Mouse (Mus musculus) MEL (cell line): Measurements from ENCODE around the gene Usp28. TPM values are rescaled to one million over a fixed set of nuclear protein-coding genes. Genes with fewer than 3 reads are reported as not detected.

Experiments used
- DNase-seq: peaks from one replicate; pipeline ENCODE4 v3.0.0; 2011; ENCODE audit warnings: low read depth, low spot score
- H3K27ac ChIP-seq: 2 replicates; pipeline ENCODE4 v1.5.1; 2012; ENCODE audit warnings: low read depth, mild to moderate bottlenecking, control low read depth, low read length, moderate library complexity; ENCODE audit not compliant: control insufficient read depth
- H3K27me3 ChIP-seq, 2 experiments: fragments of 150-350 bp in 1 of 2; sonication (generic) in 1 of 2; 2 replicates each; pipeline ENCODE4 v1.6.1; 2012; ENCODE audit warnings: low read length in 2 of 2, mild to moderate bottlenecking in 2 of 2, improper control_type of control experiment in 1 of 2, moderate library complexity in 1 of 2; ENCODE audit not compliant: insufficient read depth in 2 of 2, control insufficient read depth in 1 of 2
- H3K36me3 ChIP-seq, 2 experiments: 2 replicates each; pipeline ENCODE4 v1.6.1; 2012 to 2014; ENCODE audit warnings: low read length in 2 of 2, improper control_type of control experiment in 1 of 2, inconsistent platforms in 1 of 2, mild to moderate bottlenecking in 1 of 2; ENCODE audit not compliant: insufficient read depth in 2 of 2, control insufficient read depth in 1 of 2
- H3K4me1 ChIP-seq, 2 experiments: fragments of 150-350 bp in 1 of 2; sonication (generic) in 1 of 2; 2 replicates each; pipeline ENCODE4 v1.6.1; 2012; ENCODE audit warnings: low read length in 2 of 2, improper control_type of control experiment in 1 of 2, mild to moderate bottlenecking in 1 of 2; ENCODE audit not compliant: insufficient read depth in 2 of 2, control insufficient read depth in 1 of 2
- H3K4me3 ChIP-seq, 2 experiments: fragments of 150-350 bp in 1 of 2; sonication (generic) in 1 of 2; 2 replicates each; pipeline ENCODE4 v1.5.1; 2012; ENCODE audit warnings: low read depth in 2 of 2, low read length in 2 of 2, mild to moderate bottlenecking in 2 of 2, moderate library complexity in 2 of 2, control low read depth in 1 of 2, improper control_type of control experiment in 1 of 2; ENCODE audit not compliant: control insufficient read depth in 1 of 2, insufficient read depth in 1 of 2
- H3K79me2 ChIP-seq: 2 replicates; pipeline ENCODE4 v1.6.1; 2012; ENCODE audit warnings: mild to moderate bottlenecking, low read length, moderate library complexity; ENCODE audit not compliant: control insufficient read depth, poor library complexity, insufficient read depth
- H3K9ac ChIP-seq: 2 replicates; pipeline ENCODE4 v1.6.1; 2012; ENCODE audit warnings: low read depth, mild to moderate bottlenecking, control low read depth, low read length, moderate library complexity; ENCODE audit not compliant: control insufficient read depth, poor library complexity, severe bottlenecking
- H3K9me3 ChIP-seq: fragments of 150-350 bp; sonication (generic); replicated peaks from 2 replicates; pipeline ENCODE4 v1.6.1; 2012; ENCODE audit warnings: mild to moderate bottlenecking, low read length, improper control_type of control experiment, moderate library complexity; ENCODE audit not compliant: insufficient read depth
- BHLHE40 ChIP-seq: IDR thresholded peaks from 2 replicates; pipeline ENCODE4 v1.6.1; 2012; ENCODE audit warnings: low read depth, mild to moderate bottlenecking, inconsistent platforms, low read length, improper control_type of control experiment, borderline replicate concordance
- CHD1 ChIP-seq: IDR thresholded peaks from 2 replicates; pipeline ENCODE4 v1.6.1; 2012; ENCODE audit warnings: low read depth, mild to moderate bottlenecking, inconsistent platforms, low read length, improper control_type of control experiment
- CHD2 ChIP-seq: IDR thresholded peaks from 2 replicates; pipeline ENCODE4 v1.6.1; 2011; ENCODE audit warnings: low read length, improper control_type of control experiment
- CTCF ChIP-seq, 3 experiments: IDR thresholded peaks in 2 of 3; conservative IDR thresholded peaks in 1 of 3; 2 replicates each; pipeline ENCODE4 v1.5.1; 2011 to 2012; ENCODE audit warnings: low read length in 3 of 3, low read depth in 2 of 3, mild to moderate bottlenecking in 2 of 3, improper control_type of control experiment in 1 of 3, inconsistent platforms in 1 of 3, mixed read lengths in 1 of 3, moderate library complexity in 1 of 3; ENCODE audit not compliant: control insufficient read depth in 1 of 3, insufficient read depth in 1 of 3, poor library complexity in 1 of 3, severe bottlenecking in 1 of 3
- ELF1 ChIP-seq: IDR thresholded peaks from 2 replicates; pipeline ENCODE4 v1.6.1; 2014; ENCODE audit warnings: low read depth, mild to moderate bottlenecking, inconsistent platforms, low read length, improper control_type of control experiment, moderate library complexity
- EP300 ChIP-seq, 2 experiments: IDR thresholded peaks; 2 replicates each; pipeline ENCODE4 v1.6.1; 2011; ENCODE audit warnings: improper control_type of control experiment in 2 of 2, low read length in 2 of 2, low read depth in 1 of 2, mild to moderate bottlenecking in 1 of 2
- ETS1 ChIP-seq: IDR thresholded peaks from 2 replicates; pipeline ENCODE4 v1.6.1; 2012; ENCODE audit warnings: low read depth, mild to moderate bottlenecking, inconsistent platforms, low read length, improper control_type of control experiment, moderate library complexity
- GABPA ChIP-seq: IDR thresholded peaks from 2 replicates; pipeline ENCODE4 v1.6.1; 2012; ENCODE audit warnings: low read depth, mild to moderate bottlenecking, inconsistent platforms, low read length, improper control_type of control experiment, moderate library complexity
- GATA1 ChIP-seq: IDR thresholded peaks from 2 replicates; pipeline ENCODE4 v1.6.1; 2011; ENCODE audit warnings: low read depth, low read length, improper control_type of control experiment
- HCFC1 ChIP-seq: IDR thresholded peaks from 2 replicates; pipeline ENCODE4 v1.6.1; 2012; ENCODE audit warnings: low read depth, mild to moderate bottlenecking, inconsistent platforms, low read length, improper control_type of control experiment, moderate library complexity
- JUND ChIP-seq: IDR thresholded peaks from 2 replicates; pipeline ENCODE4 v1.6.1; 2011; ENCODE audit warnings: low read depth, mild to moderate bottlenecking, improper control_type of control experiment, low read length
- KAT2A ChIP-seq: conservative IDR thresholded peaks from 2 replicates; pipeline ENCODE4 v1.6.1; 2012; ENCODE audit warnings: low read depth, low read length, improper control_type of control experiment, inconsistent platforms
- MAFK ChIP-seq: IDR thresholded peaks from 2 replicates; pipeline ENCODE4 v1.6.1; 2011; ENCODE audit warnings: low read depth, mild to moderate bottlenecking, low read length, improper control_type of control experiment, borderline replicate concordance
- MXI1 ChIP-seq: IDR thresholded peaks from 2 replicates; pipeline ENCODE4 v1.6.1; 2011; ENCODE audit warnings: mild to moderate bottlenecking, low read depth, low read length, improper control_type of control experiment
- MYC ChIP-seq: IDR thresholded peaks from 2 replicates; pipeline ENCODE4 v1.6.1; 2011; ENCODE audit warnings: low read depth, mild to moderate bottlenecking, low read length, improper control_type of control experiment, moderate library complexity
- NRF1 ChIP-seq: IDR thresholded peaks from 2 replicates; pipeline ENCODE4 v1.6.1; 2014; ENCODE audit warnings: low read depth, mild to moderate bottlenecking, inconsistent platforms, low read length, improper control_type of control experiment, moderate library complexity; ENCODE audit not compliant: poor library complexity, insufficient read depth, severe bottlenecking
- POLR2AphosphoS2 ChIP-seq: IDR thresholded peaks from 2 replicates; pipeline ENCODE4 v1.6.1; 2011; ENCODE audit warnings: low read length, improper control_type of control experiment
- POLR2AphosphoS5 ChIP-seq: IDR thresholded peaks from 2 replicates; pipeline ENCODE4 v1.6.1; 2012; ENCODE audit warnings: low read depth, borderline replicate concordance, mild to moderate bottlenecking, inconsistent platforms, low read length, moderate library complexity, mixed read lengths
- RCOR1 ChIP-seq: IDR thresholded peaks from 2 replicates; pipeline ENCODE4 v1.6.1; 2012; ENCODE audit warnings: low read depth, mild to moderate bottlenecking, inconsistent platforms, low read length, improper control_type of control experiment
- SIN3A ChIP-seq: IDR thresholded peaks from 2 replicates; pipeline ENCODE4 v1.6.1; 2012; ENCODE audit warnings: low read length, improper control_type of control experiment, inconsistent platforms
- SMC3 ChIP-seq: IDR thresholded peaks from 2 replicates; pipeline ENCODE4 v1.6.1; 2011; ENCODE audit warnings: low read depth, low read length, improper control_type of control experiment
- TBP ChIP-seq: IDR thresholded peaks from 2 replicates; pipeline ENCODE4 v1.8.0; 2011; ENCODE audit warnings: low read depth, low read length, improper control_type of control experiment
- USF2 ChIP-seq, 2 experiments: IDR thresholded peaks; 2 replicates each; pipeline ENCODE4 v1.6.1; 2011 to 2012; ENCODE audit warnings: improper control_type of control experiment in 2 of 2, low read length in 2 of 2, borderline replicate concordance in 1 of 2, inconsistent platforms in 1 of 2, low read depth in 1 of 2, mild to moderate bottlenecking in 1 of 2; ENCODE audit not compliant: insufficient read depth in 1 of 2
- ZC3H11A ChIP-seq: IDR thresholded peaks from 2 replicates; pipeline ENCODE4 v1.6.1; 2012; ENCODE audit warnings: low read depth, mild to moderate bottlenecking, inconsistent platforms, low read length, improper control_type of control experiment
- ZNF384 ChIP-seq: IDR thresholded peaks from 2 replicates; pipeline ENCODE4 v1.6.1; 2012; ENCODE audit warnings: low read depth, mild to moderate bottlenecking, inconsistent platforms, low read length, improper control_type of control experiment
- polyA plus RNA-seq, 2 experiments: library from polyadenylated mRNA; stranded (reverse) in 1 of 2; unstranded in 1 of 2; fragments of >175 nt in 1 of 2; fragments of >200 nt in 1 of 2; gene quantifications; 2 replicates each; pipeline versions ENCODE4 v1.2.1 to v1.2.4; 2012; ENCODE audit warnings: low replicate concordance in 2 of 2, low read depth in 1 of 2; ENCODE audit not compliant: insufficient read length in 2 of 2, insufficient read depth in 1 of 2, missing spikeins in 1 of 2
- total RNA-seq: library from RNA; depleted of rRNA; stranded (reverse); fragments of 300-350 nt; gene quantifications from 2 replicates; pipeline ENCODE4 v1.2.3, GENCODE M21; 2012

Usp28 gene
- total and polyA plus RNA-seq, 3 experiments = 5.2 to 14.2 TPM; not detected in 1

DNA sequence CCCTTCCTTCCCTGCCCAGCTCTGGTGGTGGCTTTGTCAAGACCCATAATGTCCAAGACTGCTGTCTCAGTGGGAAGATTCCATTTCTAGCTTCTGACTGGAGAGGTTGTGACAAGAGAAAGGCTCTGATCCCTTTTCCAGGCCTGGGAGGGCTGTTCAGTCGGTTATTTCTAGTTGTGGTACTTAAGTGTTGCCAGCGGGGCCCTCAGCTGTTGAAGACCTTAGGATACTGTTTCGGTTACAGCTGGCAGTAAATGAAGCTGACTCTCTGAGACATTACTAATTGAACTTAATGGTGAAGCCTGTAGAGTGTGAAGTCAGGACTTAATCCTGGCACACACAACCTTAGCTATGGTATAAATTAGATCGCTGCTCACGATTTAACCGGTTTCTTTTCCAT lies 14.1 kb downstream of the Usp28 start:
- no peak for TF ChIP-seq JUND
- Histone ChIP-seq H3K4me1 (no peaks in the 10 kb centered on the region), H3K36me3 (no peaks in the 10 kb centered on the region; a peak in 1 of 4 replicates), H3K27ac (no peak overlapping the region), H3K79me2 (no peaks in the 10 kb centered on the region), H3K27me3 (no peaks in the 10 kb centered on the region; a peak in 1 of 4 replicates), H3K9me3 (no peaks in the 10 kb centered on the region), H3K9ac (no peak overlapping the region), H3K4me3 (no peak overlapping the region)
- DNase-seq = no peak

DNA sequence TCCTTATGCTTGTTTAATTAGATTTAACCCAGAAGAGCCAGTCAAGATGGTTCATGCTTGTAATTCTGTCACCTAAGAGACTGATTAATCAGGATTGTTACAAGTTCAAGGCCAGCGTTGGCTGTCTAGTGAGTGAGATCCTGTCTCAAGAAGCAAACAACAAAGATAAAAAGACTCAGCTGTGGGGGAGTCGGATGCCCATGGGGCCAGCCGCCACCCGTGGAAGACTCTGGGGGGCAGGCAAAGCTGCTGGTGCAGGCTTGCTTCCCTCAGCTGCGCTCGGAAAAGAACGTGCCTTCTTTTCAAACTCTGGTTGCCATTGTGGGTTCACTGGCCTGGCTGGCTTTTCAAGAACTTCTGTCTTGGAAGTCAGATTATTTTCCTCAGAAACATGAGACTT lies 30.6 kb downstream of the Usp28 start:
- H3K79me2 ChIP-seq = no peaks in the 10 kb centered on the region
- H3K4me3 ChIP-seq = no peak overlapping the region
- no peaks in the 10 kb centered on the region for H3K9me3 ChIP-seq
- H3K4me1 ChIP-seq = peaks cover 0 to 4% of the 10 kb centered on the region in 2 experiments; a peak in 2 of 4 replicates
- H3K9ac ChIP-seq = no peak overlapping the region
- peaks cover 0 to 6% of the 10 kb centered on the region in 2 experiments; a peak in 3 of 4 replicates for H3K36me3 ChIP-seq
- no peak for DNase-seq
- TF ChIP-seq CHD2 (no peak), NRF1 (no peak), POLR2AphosphoS5 (no peak), MYC (no peak), GABPA (no peak), MAFK (no peak), JUND (no peak), ETS1 (no peak), EP300 (IDR thresholded peaks at IDR 0.05; ENCODE audit: low read depth in 1 of 2, low read length in 2 of 2) (no peak), CTCF (IDR thresholded peaks at IDR 0.05 in 2 of 3, conservative IDR thresholded peaks at IDR 0.05 in 1 of 3; ENCODE audit: control insufficient read depth in 1 of 3, insufficient read depth in 1 of 3, low read depth in 2 of 3, low read length in 3 of 3, poor library complexity in 1 of 3, severe bottlenecking in 1 of 3) (no peak), BHLHE40 (no peak), ZC3H11A (no peak), HCFC1 (no peak), KAT2A (no peak)
- no peaks in the 10 kb centered on the region for H3K27me3 ChIP-seq
- no peak overlapping the region for H3K27ac ChIP-seq

DNA sequence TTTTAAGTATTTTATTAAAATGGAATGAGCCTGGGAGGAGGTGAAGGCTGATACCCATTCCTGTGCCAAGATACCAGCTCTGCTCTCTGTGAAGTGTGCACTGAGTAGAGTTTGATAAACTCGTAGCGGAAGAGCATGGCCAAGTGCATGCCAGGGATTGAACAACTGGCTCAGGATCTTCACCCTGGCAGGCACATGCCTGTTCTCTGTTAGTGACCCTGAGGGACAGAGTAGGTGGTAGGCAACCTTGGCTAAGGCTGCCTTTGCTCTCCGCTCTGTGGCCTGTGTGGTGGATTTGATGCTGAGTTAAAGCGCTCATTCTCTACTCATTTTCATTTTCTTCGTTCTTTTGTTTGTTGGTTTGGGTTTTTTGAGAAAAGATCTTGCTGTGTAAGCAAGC lies 36.1 kb downstream of the Usp28 start:
- no peaks in the 10 kb centered on the region for H3K27me3 ChIP-seq
- no peak overlapping the region for H3K27ac ChIP-seq
- no peak for TF ChIP-seq ELF1
- TF ChIP-seq RCOR1 = no peak
- TF ChIP-seq USF2 (IDR thresholded peaks at IDR 0.05; ENCODE audit: borderline replicate concordance in 1 of 2, insufficient read depth in 1 of 2, low read depth in 1 of 2, low read length in 2 of 2) = no peak
- no peak for TF ChIP-seq CHD1
- no peak for TF ChIP-seq TBP
- no peak for TF ChIP-seq ZNF384
- no peak for TF ChIP-seq MAFK
- no peak for TF ChIP-seq ETS1
- TF ChIP-seq BHLHE40 = no peak
- TF ChIP-seq SIN3A = no peak
- no peak for TF ChIP-seq GATA1
- no peak for TF ChIP-seq MXI1
- no peak for TF ChIP-seq POLR2AphosphoS2
- TF ChIP-seq KAT2A = no peak
- no peak for TF ChIP-seq CTCF (IDR thresholded peaks at IDR 0.05 in 2 of 3, conservative IDR thresholded peaks at IDR 0.05 in 1 of 3; ENCODE audit: control insufficient read depth in 1 of 3, insufficient read depth in 1 of 3, low read depth in 2 of 3, low read length in 3 of 3, poor library complexity in 1 of 3, severe bottlenecking in 1 of 3)
- no peak for TF ChIP-seq ZC3H11A
- TF ChIP-seq SMC3 = no peak
- no peak for TF ChIP-seq POLR2AphosphoS5
- no peak overlapping the region for H3K9ac ChIP-seq
- no peaks in the 10 kb centered on the region for H3K79me2 ChIP-seq
- peaks cover 0 to 6% of the 10 kb centered on the region in 2 experiments; a peak in 2 of 4 replicates for H3K36me3 ChIP-seq
- DNase-seq = no peak
- H3K9me3 ChIP-seq = no peaks in the 10 kb centered on the region
- H3K4me3 ChIP-seq = no peak overlapping the region
- H3K4me1 ChIP-seq = peaks cover 0 to 4% of the 10 kb centered on the region in 2 experiments; a peak in 2 of 4 replicates
